Mouse (Mus musculus) hindbrain, embryonic 10.5 days (tissue): Measurements from ENCODE around the gene Pabpc6. TPM values are rescaled to one million over a fixed set of nuclear protein-coding genes. Genes with fewer than 3 reads are reported as not detected.

ENCODE experiments used
- DNase-seq: peaks from one replicate; pipeline ENCODE4 v3.0.0-alpha.2; 2017; ENCODE audit warnings: low spot score
- H3K27ac ChIP-seq: fragments of 300-500 bp; sonication (generic); 2 replicates; pipeline ENCODE4 v1.5.1; 2016; ENCODE audit warnings: mild to moderate bottlenecking, moderate library complexity
- H3K27me3 ChIP-seq: fragments of 300-500 bp; sonication (generic); 2 replicates; pipeline ENCODE4 v1.6.1; 2016; ENCODE audit warnings: mild to moderate bottlenecking; ENCODE audit not compliant: poor library complexity, insufficient read depth, severe bottlenecking
- H3K36me3 ChIP-seq: fragments of 300-500 bp; sonication (generic); 2 replicates; pipeline ENCODE4 v1.6.1; 2016; ENCODE audit warnings: mild to moderate bottlenecking, moderate library complexity
- H3K4me1 ChIP-seq: fragments of 300-500 bp; sonication (generic); replicated peaks from 2 replicates; pipeline ENCODE4 v1.6.1; 2016; ENCODE audit warnings: mild to moderate bottlenecking
- H3K4me3 ChIP-seq: fragments of 300-500 bp; sonication (generic); 2 replicates; pipeline ENCODE4 v1.5.1; 2016; ENCODE audit warnings: mild to moderate bottlenecking, moderate library complexity
- H3K9me3 ChIP-seq: fragments of 300-500 bp; sonication (generic); 2 replicates; pipeline ENCODE4 v1.6.1; 2016; ENCODE audit warnings: mild to moderate bottlenecking, moderate library complexity
- WGBS: fragments of 180-500 bp; shearing (Covaris S2); methylation state at CpG from one replicate; pipeline ENCODE4 v1.1.7; 2016; 5-methylcytosine and 5-hydroxymethylcytosine counted together
- polyA plus RNA-seq: library from polyadenylated mRNA; unstranded; fragments of >200 nt; fragmentation: Nextera tagmentation; extraction: Ambion mirVana; gene quantifications from 2 replicates; pipeline ENCODE4 v1.2.1, GENCODE M21; 2016

The Pabpc6 gene
- polyA plus RNA-seq, 1 experiment from 2014 or later = not detected

DNA sequence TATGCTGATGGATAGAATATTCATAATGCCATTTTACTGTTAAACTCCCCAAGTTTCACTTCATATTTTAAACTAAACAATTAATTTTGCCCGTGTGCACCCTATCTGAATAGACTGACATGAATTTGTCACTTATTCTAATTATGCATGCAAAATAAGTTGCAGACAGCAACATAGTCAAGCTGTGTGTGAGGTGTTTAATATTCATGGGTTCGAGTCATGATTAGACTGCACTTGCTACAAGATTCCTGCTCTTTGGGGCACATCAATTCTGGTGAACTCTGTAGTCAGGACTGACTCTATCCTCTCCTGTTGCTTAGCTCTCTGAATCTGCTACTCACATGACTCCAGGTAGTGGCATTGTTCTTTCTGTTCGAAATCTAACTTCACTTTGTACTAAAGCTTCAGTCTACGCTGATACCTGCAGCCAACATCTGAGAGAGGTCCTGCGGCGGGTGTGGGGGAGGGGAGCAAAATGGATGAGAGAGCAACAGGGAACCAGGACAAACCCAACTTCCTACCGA lies 25.8 kb downstream of the Pabpc6 start:
- WGBS = 85% methylated on average over 7 of the region's 7 CpGs
- DNase-seq = no peak
- no peaks in the 10 kb centered on the region for H3K9me3 ChIP-seq
- H3K36me3 ChIP-seq = no peaks in the 10 kb centered on the region
- no peak overlapping the region for H3K27ac ChIP-seq
- H3K27me3 ChIP-seq = no peaks in the 10 kb centered on the region
- H3K4me3 ChIP-seq = no peak overlapping the region
- peaks cover 16% of the 10 kb centered on the region for H3K4me1 ChIP-seq

DNA sequence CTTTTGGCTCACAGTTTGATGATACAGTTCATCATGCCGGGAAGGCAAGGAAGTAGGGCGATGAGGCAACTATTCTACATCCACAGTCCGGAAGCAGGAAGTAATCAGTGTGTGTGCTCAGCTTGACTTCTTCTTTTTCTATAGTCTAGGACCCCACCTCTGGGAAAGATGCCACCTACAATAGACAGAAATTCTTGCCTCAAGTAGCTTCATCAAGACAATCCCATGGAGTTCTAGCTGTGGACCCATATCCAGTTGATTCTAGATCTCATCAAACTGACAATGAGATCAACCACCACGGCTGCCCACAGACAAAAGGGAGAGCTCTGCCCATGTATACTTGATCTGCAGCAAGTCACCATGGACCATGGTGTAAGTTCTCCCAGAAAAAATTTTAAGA lies 32.5 kb downstream of the Pabpc6 start:
- no peaks in the 10 kb centered on the region for H3K9me3 ChIP-seq
- 89% methylated on average over 4 of the region's 4 CpGs for WGBS
- no peak for DNase-seq
- H3K27me3 ChIP-seq = no peaks in the 10 kb centered on the region
- no peak overlapping the region for H3K4me3 ChIP-seq
- no peaks in the 10 kb centered on the region for H3K36me3 ChIP-seq
- no peak overlapping the region for H3K27ac ChIP-seq
- H3K4me1 ChIP-seq = peaks cover 12% of the 10 kb centered on the region; the same call in 1 of the 2 replicates

DNA sequence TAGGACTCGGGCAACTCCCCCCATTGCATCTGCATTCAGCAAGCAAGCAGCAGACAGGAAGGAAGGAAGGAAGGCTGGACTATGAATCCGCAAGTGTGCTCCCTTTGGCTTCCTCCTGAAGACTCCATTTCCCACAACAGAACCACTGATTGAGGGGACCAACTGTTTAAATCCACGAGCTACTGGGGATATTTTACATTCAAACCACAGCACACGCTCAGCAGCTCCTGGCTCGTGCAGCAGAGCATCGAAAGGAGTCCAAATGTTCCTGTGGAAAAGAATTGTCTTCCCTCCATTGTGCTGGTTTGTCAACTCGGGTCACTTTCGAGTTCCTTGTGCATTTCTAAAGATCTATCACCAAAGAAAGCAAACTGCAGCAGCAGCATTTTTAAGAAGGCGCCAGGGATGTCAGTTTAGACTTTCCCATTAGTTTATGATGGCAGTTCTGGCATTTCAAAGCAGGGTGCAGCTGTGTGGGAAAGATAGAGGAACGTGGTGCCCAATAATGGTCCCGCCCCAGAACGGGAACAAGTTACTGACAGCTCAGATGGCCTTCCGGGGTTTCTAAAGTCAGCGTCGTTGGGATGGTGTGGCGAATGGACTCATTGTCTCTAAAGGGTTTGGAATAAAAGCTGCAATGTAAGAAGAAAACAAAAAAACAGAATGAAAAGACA lies 36.8 kb downstream of the Pabpc6 start:
- no peaks in the 10 kb centered on the region for H3K36me3 ChIP-seq
- no peaks in the 10 kb centered on the region for H3K27me3 ChIP-seq
- H3K4me1 ChIP-seq = peaks cover 23% of the 10 kb centered on the region
- H3K27ac ChIP-seq = peak overlapping the region; percentile 62
- H3K4me3 ChIP-seq = no peak overlapping the region
- no peaks in the 10 kb centered on the region for H3K9me3 ChIP-seq
- DNase-seq = no peak
- WGBS = 66% methylated on average over 16 of the region's 16 CpGs

DNA sequence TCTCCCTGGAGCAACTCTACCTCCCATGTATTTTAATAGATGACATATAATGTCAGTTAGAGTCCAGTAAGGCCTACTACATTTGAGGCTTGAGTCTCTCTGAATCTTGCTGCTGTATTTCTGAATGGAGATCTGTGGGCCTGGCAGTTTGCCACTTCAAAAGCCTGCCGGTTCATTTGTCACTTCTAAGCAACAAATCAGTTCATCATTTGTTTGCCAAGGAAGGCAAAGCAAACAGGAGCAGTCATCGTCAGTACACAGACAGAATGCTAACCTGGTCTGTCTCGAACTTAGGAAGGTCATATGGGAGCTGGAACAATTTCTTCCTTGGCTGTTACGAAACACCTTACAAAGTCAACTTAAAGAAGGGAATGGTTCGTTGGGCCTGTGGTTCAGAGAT lies 37.4 kb downstream of the Pabpc6 start:
- no peaks in the 10 kb centered on the region for H3K27me3 ChIP-seq
- peak overlapping the region; percentile 62 for H3K27ac ChIP-seq
- H3K36me3 ChIP-seq = no peaks in the 10 kb centered on the region
- H3K9me3 ChIP-seq = no peaks in the 10 kb centered on the region
- no peak overlapping the region for H3K4me3 ChIP-seq
- DNase-seq = no peak
- peaks cover 23% of the 10 kb centered on the region for H3K4me1 ChIP-seq
- 68% methylated on average over 5 of the region's 5 CpGs for WGBS

- no peak overlapping the region for H3K4me3 ChIP-seq
- WGBS = 79% methylated on average over 1 of the region's 1 CpGs
- peak; percentile 24 for DNase-seq
These were observed 38.4 kb downstream of the Pabpc6 start for GRCm38 (mm10) chr17:9631081-9631480.

GRCm38 (mm10) chr17:9627011-9627410 lies 42.5 kb downstream of the Pabpc6 start:
- no peak overlapping the region for H3K4me3 ChIP-seq
- no peaks in the 10 kb centered on the region for H3K9me3 ChIP-seq
- H3K27me3 ChIP-seq = no peaks in the 10 kb centered on the region

More at GRCm38 (mm10) chr17:9631081-9631480, 38.4 kb downstream of the Pabpc6 start:
- no peaks in the 10 kb centered on the region for H3K36me3 ChIP-seq
- peak overlapping the region; percentile 67; the same call in 1 of the 2 replicates for H3K27ac ChIP-seq
- H3K9me3 ChIP-seq = no peaks in the 10 kb centered on the region
- peaks cover 23% of the 10 kb centered on the region for H3K4me1 ChIP-seq
- no peaks in the 10 kb centered on the region for H3K27me3 ChIP-seq

More at GRCm38 (mm10) chr17:9627011-9627410, 42.5 kb downstream of the Pabpc6 start:
- DNase-seq = no peak
- H3K27ac ChIP-seq = no peak overlapping the region
- H3K36me3 ChIP-seq = no peaks in the 10 kb centered on the region
- H3K4me1 ChIP-seq = peaks cover 11% of the 10 kb centered on the region

Other genes starting within 250 kb of the Pabpc6 start
- gene Gm17728, start 247.7 kb downstream of the Pabpc6 start, polyA plus RNA-seq = not detected in 2 replicates